Mouse (Mus musculus) brown adipose tissue, adult 24 weeks (tissue): Measurements from ENCODE around the gene Gm42421. TPM values are rescaled to one million over a fixed set of nuclear protein-coding genes. Genes with fewer than 3 reads are reported as not detected.

Experiments used
- H3K27ac ChIP-seq: fragments of 200-500 bp; replicated peaks from 2 replicates; pipeline ENCODE4 v1.5.1; 2012; ENCODE audit warnings: low read depth, mild to moderate bottlenecking, low read length
- H3K4me1 ChIP-seq: fragments of 200-500 bp; 2 replicates; pipeline ENCODE4 v1.6.1; 2012; ENCODE audit warnings: low read length, mixed read lengths; ENCODE audit not compliant: control insufficient read depth, insufficient read depth, insufficient read length
- H3K4me3 ChIP-seq: fragments of 200-500 bp; 2 replicates; pipeline ENCODE4 v1.5.1; 2012; ENCODE audit warnings: low read depth, mild to moderate bottlenecking, low read length, moderate library complexity; ENCODE audit not compliant: insufficient read depth
- polyA plus RNA-seq: library from polyadenylated mRNA; stranded (reverse); fragments of >200 nt; gene quantifications from 2 replicates; pipeline ENCODE4 v1.2.4, GENCODE M21; 2012; ENCODE audit not compliant: missing spikeins, insufficient read depth, insufficient read length

The Gm42421 gene
- polyA plus RNA-seq, 1 experiment = not detected

GRCm38 (mm10) chr5:143965586-143966345 lies 37.8 kb downstream of the Gm42421 start:
- Histone ChIP-seq H3K27ac (no peak overlapping the region), H3K4me3 (no peak overlapping the region), H3K4me1 (no peaks in the 10 kb centered on the region)

DNA sequence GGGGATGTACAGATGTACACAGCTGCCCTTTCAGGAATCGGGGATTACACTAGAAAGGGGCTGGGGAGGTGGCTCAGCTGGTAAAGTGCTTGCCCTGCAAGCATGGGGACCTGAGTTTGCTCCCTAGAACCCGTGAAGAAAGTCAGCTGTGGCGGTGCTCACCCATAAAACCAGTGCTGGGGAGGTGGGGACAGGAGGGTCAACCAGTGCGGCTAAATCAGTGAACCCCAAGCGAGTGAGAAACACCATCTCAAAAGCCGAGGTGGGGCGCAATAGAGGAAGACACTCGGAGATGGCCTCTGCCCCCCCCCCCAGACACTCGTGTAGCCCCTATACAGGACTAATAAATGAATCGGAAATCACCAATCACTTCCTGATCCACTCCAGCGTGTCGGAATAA lies 38.7 kb downstream of the Gm42421 start:
- H3K4me3 ChIP-seq = no peak overlapping the region
- no peaks in the 10 kb centered on the region for H3K4me1 ChIP-seq
- no peak overlapping the region for H3K27ac ChIP-seq

- H3K27ac ChIP-seq = no peak overlapping the region
These were observed 44.7 kb downstream of the Gm42421 start for GRCm38 (mm10) chr5:143972628-143973027.

DNA sequence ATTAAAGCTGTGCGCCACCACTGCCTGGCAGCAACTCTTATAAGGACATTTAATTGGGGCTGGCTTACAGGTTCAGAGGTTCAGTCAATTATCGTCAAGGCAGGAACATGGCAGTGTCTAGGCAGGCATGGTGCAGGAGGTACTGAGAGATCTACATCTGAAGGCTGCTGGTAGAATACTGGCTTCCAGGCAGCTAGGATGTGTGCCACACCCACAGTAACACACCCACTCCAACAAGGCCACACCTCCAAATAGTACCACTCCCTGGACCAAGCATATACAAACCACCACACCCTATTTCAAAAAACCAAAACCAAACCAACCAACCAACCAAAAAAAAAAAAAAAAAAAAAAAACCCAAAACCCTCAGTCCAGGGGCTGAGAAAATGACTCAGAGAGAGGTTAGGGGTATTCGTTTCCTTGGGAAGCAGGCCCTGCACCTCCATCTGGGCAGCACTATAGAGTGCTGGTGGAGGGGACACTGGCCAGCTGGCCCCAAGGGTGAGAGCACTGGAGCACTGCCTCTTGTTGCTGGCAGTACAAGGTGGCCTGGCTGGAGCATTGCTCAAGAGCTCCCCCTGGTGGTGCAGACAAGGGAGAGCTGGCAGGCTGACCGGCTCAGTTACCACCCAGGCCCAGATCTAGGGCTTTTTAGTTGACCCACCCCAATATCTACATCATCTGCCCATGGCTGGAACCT lies 47.1 kb downstream of the Gm42421 start:
- Histone ChIP-seq H3K4me1 (no peaks in the 10 kb centered on the region), H3K4me3 (no peak overlapping the region), H3K27ac (no peak overlapping the region)

More at GRCm38 (mm10) chr5:143972628-143973027, 44.7 kb downstream of the Gm42421 start:
- no peak overlapping the region for H3K4me3 ChIP-seq
- H3K4me1 ChIP-seq = no peaks in the 10 kb centered on the region

GRCm38 (mm10) chr5:143975631-143975933 lies 47.6 kb downstream of the Gm42421 start:
- H3K27ac ChIP-seq = no peak overlapping the region
- no peak overlapping the region for H3K4me3 ChIP-seq
- no peaks in the 10 kb centered on the region for H3K4me1 ChIP-seq

- H3K4me1 ChIP-seq = no peaks in the 10 kb centered on the region
- no peak overlapping the region for H3K27ac ChIP-seq
- no peak overlapping the region for H3K4me3 ChIP-seq
These were observed 48.3 kb downstream of the Gm42421 start for GRCm38 (mm10) chr5:143976232-143976631.

GRCm38 (mm10) chr5:143976726-143977431 lies 48.9 kb downstream of the Gm42421 start:
- no peaks in the 10 kb centered on the region for H3K4me1 ChIP-seq
- H3K27ac ChIP-seq = no peak overlapping the region
- no peak overlapping the region for H3K4me3 ChIP-seq

DNA sequence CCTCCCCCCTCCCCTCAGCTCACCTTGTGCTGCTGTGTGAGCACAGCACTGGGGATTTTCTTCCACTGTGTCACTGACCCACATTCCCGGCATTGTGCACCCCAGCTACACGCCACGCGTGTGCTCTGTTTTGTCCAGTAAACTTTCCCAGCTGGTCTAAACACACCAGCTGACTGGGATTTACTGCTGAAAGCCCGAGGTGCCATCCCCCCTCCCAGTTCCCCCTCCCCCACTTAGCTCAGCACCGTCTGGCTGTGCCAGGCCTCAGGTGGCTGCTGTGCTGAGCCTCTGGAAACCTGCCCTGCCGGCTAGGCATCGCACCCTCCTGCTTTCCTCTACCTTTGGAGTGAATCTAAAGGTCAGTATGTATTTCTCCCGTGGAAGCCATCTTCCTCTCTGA lies 52.9 kb downstream of the Gm42421 start:
- H3K4me1 ChIP-seq = no peaks in the 10 kb centered on the region
- H3K27ac ChIP-seq = no peak overlapping the region
- no peak overlapping the region for H3K4me3 ChIP-seq

GRCm38 (mm10) chr5:143982361-143982760 lies 54.4 kb downstream of the Gm42421 start:
- Histone ChIP-seq H3K4me1 (no peaks in the 10 kb centered on the region), H3K27ac (no peak overlapping the region), H3K4me3 (no peak overlapping the region)

DNA sequence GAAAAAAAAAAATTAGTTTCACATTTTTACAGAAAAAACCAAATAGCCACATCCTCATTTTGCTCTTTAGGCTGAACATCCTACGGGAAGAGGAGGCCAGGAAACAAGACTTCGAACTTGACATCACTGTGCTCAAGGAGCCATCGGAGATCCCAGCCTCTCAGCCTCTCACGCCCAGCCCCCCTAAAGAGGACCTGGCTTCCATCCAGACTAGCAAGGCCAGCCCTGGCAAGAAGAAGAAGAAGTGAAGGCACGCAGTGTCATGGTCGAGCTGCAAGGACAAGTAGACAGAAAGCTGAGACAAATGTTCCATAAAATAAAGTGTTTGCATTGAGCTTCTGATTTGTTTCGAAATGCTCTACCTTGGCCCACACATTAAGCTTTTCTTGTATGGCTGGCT lies 57.4 kb downstream of the Gm42421 start:
- Histone ChIP-seq H3K4me3 (no peak overlapping the region), H3K4me1 (no peaks in the 10 kb centered on the region), H3K27ac (no peak overlapping the region)

Other genes starting within 250 kb of the Gm42421 start
- 2.9 and 6.6 TPM in 2 replicates for gene Usp42, start 195.9 kb upstream of the Gm42421 start, polyA plus RNA-seq
- gene Eif2ak1, start 110.4 kb upstream of the Gm42421 start, polyA plus RNA-seq = 20.0 and 20.1 TPM in 2 replicates
- not detected in 2 replicates for gene Ankrd61, start 30.5 kb upstream of the Gm42421 start, polyA plus RNA-seq
- 17.7 and 21.1 TPM in 2 replicates for gene Aimp2, start 18.3 kb upstream of the Gm42421 start, polyA plus RNA-seq
- 2.9 and 3.0 TPM in 2 replicates for gene Pms2, start 18.2 kb upstream of the Gm42421 start, polyA plus RNA-seq
- gene Rsph10b, start 4.9 kb downstream of the Gm42421 start, polyA plus RNA-seq = not detected in 2 replicates
- gene Ccz1, start 86.7 kb downstream of the Gm42421 start, polyA plus RNA-seq = 44.3 and 48.2 TPM in 2 replicates
- gene Ocm, start 98.5 kb downstream of the Gm42421 start, polyA plus RNA-seq = not detected in 2 replicates
- gene Lmtk2, start 172.3 kb downstream of the Gm42421 start, polyA plus RNA-seq = 18.5 and 18.8 TPM in 2 replicates